Mouse (Mus musculus): ENCODE data around the gene Akr1c18.

DNA sequence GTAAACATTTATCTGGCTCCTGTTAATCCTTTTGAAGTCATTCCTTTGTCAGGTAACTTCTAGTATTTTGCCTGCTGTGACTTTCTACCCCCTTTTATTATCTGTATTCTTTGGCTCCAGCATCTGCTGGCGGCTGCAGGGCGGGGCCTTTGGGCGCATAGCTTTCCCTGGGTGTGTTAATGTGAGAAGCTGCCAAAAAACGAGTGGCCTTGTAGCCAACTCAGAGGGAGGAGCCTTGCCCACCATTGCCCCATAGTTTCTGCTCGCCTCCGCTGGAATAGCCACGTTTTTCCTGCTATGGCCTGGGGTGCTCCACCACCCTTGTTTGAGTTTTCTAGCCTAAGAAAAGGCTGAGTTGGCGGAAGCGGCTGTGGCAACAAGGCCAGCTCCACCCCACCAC lies 32.7 kb upstream of the Akr1c18 start:
- no peak for TF ChIP-seq CTCF (IDR thresholded peaks at IDR 0.05)
- TF ChIP-seq POLR2A (IDR thresholded peaks at IDR 0.05; ENCODE audit: insufficient read depth, low read depth, low read length), result no peak
